Mouse (Mus musculus): Measurements from ENCODE around the gene Dennd1b. TPM values are rescaled to one million over a fixed set of nuclear protein-coding genes. Genes with fewer than 3 reads are reported as not detected.

Gene Dennd1b
- polyA plus RNA-seq, 1 experiment from 2014 or later, result 16.8 TPM

GRCm38 (mm10) chr1:138992384-138993138, 29.3 kb downstream of the Dennd1b start:
- WGBS, result 61% methylated on average over 5 of the region's 5 CpGs
- ATAC-seq (ENCODE audit: insufficient number of reproducible peaks, insufficient read depth, low FRiP score, low read depth), result no peak
- H3K4me3 ChIP-seq (ENCODE audit: control insufficient read depth in 1 of 2, insufficient read depth in 1 of 2, low read depth in 1 of 2, low read length in 2 of 2), result no peak overlapping the region
- peaks cover 1 to 2% of the 10 kb centered on the region in 2 experiments; a peak in 2 of 4 replicates for H3K4me1 ChIP-seq (ENCODE audit: control insufficient read depth in 2 of 2, insufficient read depth in 2 of 2, low read length in 2 of 2)
- H3K9ac ChIP-seq (ENCODE audit: low read length), result no peak overlapping the region
- H3K36me3 ChIP-seq (ENCODE audit: control insufficient read depth, insufficient read depth, low read length), result 0 out of 2 replicates have a peak, but pooled peaks cover 4% of the 10 kb centered on the region
- H3K4me2 ChIP-seq (ENCODE audit: low read length), result no peak overlapping the region
- H3K9me3 ChIP-seq (ENCODE audit: control insufficient read depth, low read length), result peaks cover 5% of the 10 kb centered on the region; the same call in 1 of the 2 replicates
- H3K27ac ChIP-seq (replicated peaks in 1 of 2; ENCODE audit: control insufficient read depth in 1 of 2, insufficient read depth in 1 of 2, low read depth in 2 of 2, low read length in 2 of 2), result no peak overlapping the region
- H3K27me3 ChIP-seq (ENCODE audit: control insufficient read depth, insufficient read depth, low read length), result no peaks in the 10 kb centered on the region

- H3K9ac ChIP-seq (ENCODE audit: low read length), result no peak overlapping the region
- H3K4me2 ChIP-seq (ENCODE audit: low read length), result no peak overlapping the region
- H3K27ac ChIP-seq (replicated peaks in 1 of 2; ENCODE audit: control insufficient read depth in 1 of 2, insufficient read depth in 1 of 2, low read depth in 2 of 2, low read length in 2 of 2), result no peak overlapping the region
- H3K27me3 ChIP-seq (ENCODE audit: control insufficient read depth, insufficient read depth, low read length), result no peaks in the 10 kb centered on the region
- peaks cover 5% of the 10 kb centered on the region; the same call in 1 of the 2 replicates for H3K9me3 ChIP-seq (ENCODE audit: control insufficient read depth, low read length)
- peaks cover 0 to 2% of the 10 kb centered on the region in 2 experiments; a peak in 1 of 4 replicates for H3K4me1 ChIP-seq (ENCODE audit: control insufficient read depth in 2 of 2, insufficient read depth in 2 of 2, low read length in 2 of 2)
- H3K36me3 ChIP-seq (ENCODE audit: control insufficient read depth, insufficient read depth, low read length), result 0 out of 2 replicates have a peak, but pooled peaks cover 4% of the 10 kb centered on the region
- no peak for ATAC-seq (ENCODE audit: insufficient number of reproducible peaks, insufficient read depth, low FRiP score, low read depth)
- 90% methylated on average over 6 of the region's 6 CpGs for WGBS
- no peak overlapping the region for H3K4me3 ChIP-seq (ENCODE audit: control insufficient read depth in 1 of 2, insufficient read depth in 1 of 2, low read depth in 1 of 2, low read length in 2 of 2)
Measured at GRCm38 (mm10) chr1:138995621-138996380, 32.6 kb downstream of the Dennd1b start.

GRCm38 (mm10) chr1:138996663-138997062, 33.4 kb downstream of the Dennd1b start:
- 89% methylated on average over 2 of the region's 2 CpGs for WGBS
- Histone ChIP-seq H3K9ac (ENCODE audit: low read length) (no peak overlapping the region), H3K27me3 (ENCODE audit: control insufficient read depth, insufficient read depth, low read length) (no peaks in the 10 kb centered on the region), H3K4me2 (ENCODE audit: low read length) (no peak overlapping the region), H3K4me3 (ENCODE audit: control insufficient read depth in 1 of 2, insufficient read depth in 1 of 2, low read depth in 1 of 2, low read length in 2 of 2) (no peak overlapping the region), H3K36me3 (ENCODE audit: control insufficient read depth, insufficient read depth, low read length) (0 out of 2 replicates have a peak, but pooled peaks cover 4% of the 10 kb centered on the region), H3K9me3 (ENCODE audit: control insufficient read depth, low read length) (peaks cover 5% of the 10 kb centered on the region; the same call in 1 of the 2 replicates), H3K4me1 (ENCODE audit: control insufficient read depth in 2 of 2, insufficient read depth in 2 of 2, low read length in 2 of 2) (peaks cover 0 to 2% of the 10 kb centered on the region in 2 experiments; a peak in 1 of 4 replicates), H3K27ac (replicated peaks in 1 of 2; ENCODE audit: control insufficient read depth in 1 of 2, insufficient read depth in 1 of 2, low read depth in 2 of 2, low read length in 2 of 2) (no peak overlapping the region)
- no peak for ATAC-seq (ENCODE audit: insufficient number of reproducible peaks, insufficient read depth, low FRiP score, low read depth)

GRCm38 (mm10) chr1:139000675-139001379, 37.6 kb downstream of the Dennd1b start:
- no peaks in the 10 kb centered on the region for H3K27me3 ChIP-seq (ENCODE audit: control insufficient read depth, insufficient read depth, low read length)
- no peak overlapping the region for H3K9ac ChIP-seq (ENCODE audit: low read length)
- H3K9me3 ChIP-seq (ENCODE audit: control insufficient read depth, low read length), result no peaks in the 10 kb centered on the region
- H3K4me1 ChIP-seq (ENCODE audit: control insufficient read depth in 2 of 2, insufficient read depth in 2 of 2, low read length in 2 of 2), result peaks cover 0 to under 1% of the 10 kb centered on the region in 2 experiments; a peak in 2 of 4 replicates
- no peak overlapping the region for H3K27ac ChIP-seq (replicated peaks in 1 of 2; ENCODE audit: control insufficient read depth in 1 of 2, insufficient read depth in 1 of 2, low read depth in 2 of 2, low read length in 2 of 2)
- H3K4me3 ChIP-seq (ENCODE audit: control insufficient read depth in 1 of 2, insufficient read depth in 1 of 2, low read depth in 1 of 2, low read length in 2 of 2), result no peak overlapping the region
- ATAC-seq (ENCODE audit: insufficient number of reproducible peaks, insufficient read depth, low FRiP score, low read depth), result no peak
- no peak overlapping the region for H3K4me2 ChIP-seq (ENCODE audit: low read length)
- WGBS, result 70% methylated on average over 9 of the region's 9 CpGs
- H3K36me3 ChIP-seq (ENCODE audit: control insufficient read depth, insufficient read depth, low read length), result no peaks in the 10 kb centered on the region

GRCm38 (mm10) chr1:139003503-139003902, 40.3 kb downstream of the Dennd1b start:
- H3K27ac ChIP-seq (replicated peaks in 1 of 2; ENCODE audit: control insufficient read depth in 1 of 2, insufficient read depth in 1 of 2, low read depth in 2 of 2, low read length in 2 of 2), result no peak overlapping the region
- H3K36me3 ChIP-seq (ENCODE audit: control insufficient read depth, insufficient read depth, low read length), result no peaks in the 10 kb centered on the region
- H3K4me2 ChIP-seq (ENCODE audit: low read length), result no peak overlapping the region
- H3K4me1 ChIP-seq (ENCODE audit: control insufficient read depth in 2 of 2, insufficient read depth in 2 of 2, low read length in 2 of 2), result peaks cover 2 to 10% of the 10 kb centered on the region in 2 experiments; a peak in 2 of 4 replicates
- no peaks in the 10 kb centered on the region for H3K27me3 ChIP-seq (ENCODE audit: control insufficient read depth, insufficient read depth, low read length)
- no peaks in the 10 kb centered on the region for H3K9me3 ChIP-seq (ENCODE audit: control insufficient read depth, low read length)
- H3K9ac ChIP-seq (ENCODE audit: low read length), result no peak overlapping the region
- no peak for ATAC-seq (ENCODE audit: insufficient number of reproducible peaks, insufficient read depth, low FRiP score, low read depth)
- WGBS, result 91% methylated on average over 2 of the region's 2 CpGs
- no peak overlapping the region for H3K4me3 ChIP-seq (ENCODE audit: control insufficient read depth in 1 of 2, insufficient read depth in 1 of 2, low read depth in 1 of 2, low read length in 2 of 2)

GRCm38 (mm10) chr1:139006000-139006399, 42.8 kb downstream of the Dennd1b start:
- Histone ChIP-seq H3K27ac (replicated peaks in 1 of 2; ENCODE audit: control insufficient read depth in 1 of 2, insufficient read depth in 1 of 2, low read depth in 2 of 2, low read length in 2 of 2) (no peak overlapping the region), H3K36me3 (ENCODE audit: control insufficient read depth, insufficient read depth, low read length) (no peaks in the 10 kb centered on the region), H3K4me1 (ENCODE audit: control insufficient read depth in 2 of 2, insufficient read depth in 2 of 2, low read length in 2 of 2) (peaks cover 2 to 10% of the 10 kb centered on the region in 2 experiments; a peak in 2 of 4 replicates), H3K27me3 (ENCODE audit: control insufficient read depth, insufficient read depth, low read length) (no peaks in the 10 kb centered on the region), H3K9me3 (ENCODE audit: control insufficient read depth, low read length) (no peaks in the 10 kb centered on the region), H3K9ac (ENCODE audit: low read length) (no peak overlapping the region), H3K4me2 (ENCODE audit: low read length) (no peak overlapping the region), H3K4me3 (ENCODE audit: control insufficient read depth in 1 of 2, insufficient read depth in 1 of 2, low read depth in 1 of 2, low read length in 2 of 2) (no peak overlapping the region)
- ATAC-seq (ENCODE audit: insufficient number of reproducible peaks, insufficient read depth, low FRiP score, low read depth), result no peak
- WGBS, result 58% methylated on average over 1 of the region's 1 CpGs

GRCm38 (mm10) chr1:139007475-139007874, 44.2 kb downstream of the Dennd1b start:
- no peak overlapping the region for H3K4me2 ChIP-seq (ENCODE audit: low read length)
- no peak overlapping the region for H3K4me3 ChIP-seq (ENCODE audit: control insufficient read depth in 1 of 2, insufficient read depth in 1 of 2, low read depth in 1 of 2, low read length in 2 of 2)
- H3K27ac ChIP-seq (replicated peaks in 1 of 2; ENCODE audit: control insufficient read depth in 1 of 2, insufficient read depth in 1 of 2, low read depth in 2 of 2, low read length in 2 of 2), result no peak overlapping the region
- peaks cover 2 to 10% of the 10 kb centered on the region in 2 experiments; a peak in 2 of 4 replicates for H3K4me1 ChIP-seq (ENCODE audit: control insufficient read depth in 2 of 2, insufficient read depth in 2 of 2, low read length in 2 of 2)
- WGBS, result 94% methylated on average over 3 of the region's 3 CpGs
- H3K36me3 ChIP-seq (ENCODE audit: control insufficient read depth, insufficient read depth, low read length), result no peaks in the 10 kb centered on the region
- H3K9me3 ChIP-seq (ENCODE audit: control insufficient read depth, low read length), result no peaks in the 10 kb centered on the region
- H3K9ac ChIP-seq (ENCODE audit: low read length), result no peak overlapping the region
- ATAC-seq (ENCODE audit: insufficient number of reproducible peaks, insufficient read depth, low FRiP score, low read depth), result no peak
- no peaks in the 10 kb centered on the region for H3K27me3 ChIP-seq (ENCODE audit: control insufficient read depth, insufficient read depth, low read length)

Measured in heart, embryonic 14.5 days (tissue).